Mouse (Mus musculus) brain, embryonic 14.5 days (tissue): Measurements from ENCODE around the gene Pxdc1.

Source experiments
- CTCF ChIP-seq: fragments of 200-500 bp; IDR thresholded peaks from 2 replicates; pipeline ENCODE4 v1.5.1; 2012; ENCODE audit warnings: inconsistent platforms, mild to moderate bottlenecking, moderate library complexity, borderline replicate concordance; ENCODE audit not compliant: insufficient read depth, insufficient read length; ENCODE audit errors: extremely low read depth
- POLR2A ChIP-seq: fragments of 200-500 bp; IDR thresholded peaks from 2 replicates; pipeline ENCODE4 v1.6.1; 2012; ENCODE audit warnings: mild to moderate bottlenecking, inconsistent platforms, borderline replicate concordance; ENCODE audit not compliant: poor library complexity, insufficient read depth, insufficient read length, severe bottlenecking; ENCODE audit errors: extremely low read depth

DNA sequence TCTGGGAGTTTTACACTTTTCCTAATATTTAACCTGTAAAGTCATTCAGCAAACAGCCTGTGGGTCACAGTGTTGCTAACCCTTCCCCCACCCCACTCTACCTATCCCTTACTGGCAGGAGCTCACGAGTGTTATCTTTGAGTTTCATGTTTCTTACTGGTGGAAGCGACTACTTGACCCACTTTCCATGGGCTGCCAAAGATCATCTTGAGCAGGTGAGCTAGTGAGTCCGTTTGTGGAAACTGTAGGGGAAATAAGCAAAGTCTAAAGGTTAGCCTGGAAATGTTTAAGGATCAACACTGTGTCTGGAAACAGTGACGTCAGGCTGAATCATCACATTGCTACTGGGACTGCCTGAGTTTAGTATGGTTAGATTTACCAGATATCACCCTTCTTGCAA is 6.2 kb upstream of the Pxdc1 start:
- TF ChIP-seq CTCF, result no peak
- TF ChIP-seq POLR2A, result no peak
